Mouse (Mus musculus): ENCODE measurements around the gene Oprd1.

- no peak for TF ChIP-seq POLR2A (IDR thresholded peaks at IDR 0.05; ENCODE audit: insufficient read depth, low read depth, low read length)
- TF ChIP-seq CTCF (IDR thresholded peaks at IDR 0.05; ENCODE audit: insufficient read depth, low read depth, low read length) = no peak
Observed at GRCm38 (mm10) chr4:132095043-132095442, 49.2 kb downstream of the Oprd1 start.
